Mouse (Mus musculus) bone marrow, adult 2 months (tissue): Measurements from ENCODE around the gene Hcrtr1. TPM values are rescaled to one million over a fixed set of nuclear protein-coding genes. Genes with fewer than 3 reads are reported as not detected.

ENCODE experiments used
- H3K27ac ChIP-seq: fragments of 200-500 bp; 2 replicates; pipeline ENCODE4 v1.5.1; 2012; ENCODE audit warnings: low read depth, mild to moderate bottlenecking, control low read depth, inconsistent platforms, low read length; ENCODE audit not compliant: control insufficient read depth, poor library complexity, insufficient read depth
- H3K4me1 ChIP-seq: fragments of 200-500 bp; 2 replicates; pipeline ENCODE4 v1.6.1; 2011; ENCODE audit warnings: low read length; ENCODE audit not compliant: control insufficient read depth, insufficient read depth
- H3K4me3 ChIP-seq: fragments of 200-500 bp; replicated peaks from 2 replicates; pipeline ENCODE3; 2011; ENCODE audit warnings: mild to moderate bottlenecking, low read depth, low read length, control low read depth; ENCODE audit not compliant: control insufficient read depth
- CTCF ChIP-seq: fragments of 200-500 bp; IDR thresholded peaks from 2 replicates; pipeline ENCODE4 v1.5.1; 2011; ENCODE audit warnings: low read length, control low read depth; ENCODE audit not compliant: control insufficient read depth, insufficient read depth
- POLR2A ChIP-seq: fragments of 200-500 bp; IDR thresholded peaks from 2 replicates; pipeline ENCODE4 v1.6.1; 2011; ENCODE audit warnings: low read depth, mild to moderate bottlenecking, control low read depth, low read length, borderline replicate concordance; ENCODE audit not compliant: control insufficient read depth
- WGBS: fragments of 180-500 bp; shearing (Covaris S2); methylation state at CpG from one replicate; pipeline ENCODE4 v1.1.7; 2018; 5-methylcytosine and 5-hydroxymethylcytosine counted together
- polyA plus RNA-seq: library from polyadenylated mRNA; stranded (reverse); fragments of >200 nt; gene quantifications from 2 replicates; pipeline ENCODE4 v1.2.4, GENCODE M21; 2011; ENCODE audit warnings: low replicate concordance; ENCODE audit not compliant: missing spikeins, insufficient read depth, insufficient read length

Gene Hcrtr1
- polyA plus RNA-seq, 1 experiment: not detected

DNA sequence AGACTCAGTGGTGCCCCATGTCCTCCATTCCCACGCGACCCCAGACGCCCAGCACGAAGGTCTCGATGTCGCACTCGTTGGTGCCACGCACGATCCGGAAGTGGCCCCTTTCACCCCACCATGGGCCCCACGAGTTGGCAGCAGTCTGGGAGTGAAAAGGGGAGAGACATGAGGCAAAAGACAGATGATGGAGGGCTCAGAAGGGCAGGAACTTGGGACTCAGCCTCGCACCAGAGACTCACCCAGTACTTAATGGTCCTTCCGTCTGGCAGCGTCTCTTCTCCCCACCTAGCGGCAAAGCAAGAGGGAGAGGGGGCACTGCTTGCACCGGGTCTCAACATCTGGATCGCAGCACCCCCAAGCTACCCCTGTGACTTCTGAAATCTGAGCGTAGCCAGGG lies 26.9 kb upstream of the Hcrtr1 start:
- 70% methylated on average over 18 of the region's 18 CpGs for WGBS
- no peak for TF ChIP-seq POLR2A
- no peak for TF ChIP-seq CTCF
- Histone ChIP-seq H3K27ac (no peak overlapping the region), H3K4me3 (no peak overlapping the region), H3K4me1 (peaks cover 2% of the 10 kb centered on the region; the same call in 1 of the 2 replicates)

DNA sequence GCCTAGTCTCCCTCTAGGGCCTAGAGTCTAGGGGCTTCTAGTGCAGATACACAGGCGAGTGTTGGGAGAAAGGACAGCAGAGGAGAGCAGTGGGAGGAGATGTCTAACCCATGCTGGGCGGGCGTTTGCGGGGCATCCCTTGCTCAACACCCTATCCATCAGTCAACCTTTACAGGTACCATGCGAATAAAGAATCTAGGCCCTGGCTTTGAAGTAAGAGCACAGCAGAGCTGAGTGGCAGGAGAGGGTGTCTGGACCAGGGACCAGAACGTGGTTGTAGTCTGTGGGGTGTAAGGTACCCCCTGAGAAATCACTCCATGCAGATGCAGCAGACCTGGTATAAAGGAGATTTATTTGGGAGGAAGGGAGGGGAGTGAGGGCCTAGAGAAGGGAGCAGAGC lies 25.0 kb upstream of the Hcrtr1 start:
- WGBS: 86% methylated on average over 6 of the region's 6 CpGs
- TF ChIP-seq POLR2A (no peak), CTCF (no peak)
- no peak overlapping the region for H3K4me3 ChIP-seq

GRCm38 (mm10) chr4:130163391-130163861 lies 24.3 kb upstream of the Hcrtr1 start:
- Histone ChIP-seq H3K27ac (no peak overlapping the region; the same call in 1 of the 2 replicates), H3K4me3 (no peak overlapping the region), H3K4me1 (no peaks in the 10 kb centered on the region)
- under 1% methylated on average over 20 of the region's 20 CpGs for WGBS
- no peak for TF ChIP-seq POLR2A
- TF ChIP-seq CTCF: no peak

More for the DNA sequence above, 25.0 kb upstream of the Hcrtr1 start:
- Histone ChIP-seq H3K27ac (no peak overlapping the region), H3K4me1 (peaks cover 2% of the 10 kb centered on the region; the same call in 1 of the 2 replicates)

DNA sequence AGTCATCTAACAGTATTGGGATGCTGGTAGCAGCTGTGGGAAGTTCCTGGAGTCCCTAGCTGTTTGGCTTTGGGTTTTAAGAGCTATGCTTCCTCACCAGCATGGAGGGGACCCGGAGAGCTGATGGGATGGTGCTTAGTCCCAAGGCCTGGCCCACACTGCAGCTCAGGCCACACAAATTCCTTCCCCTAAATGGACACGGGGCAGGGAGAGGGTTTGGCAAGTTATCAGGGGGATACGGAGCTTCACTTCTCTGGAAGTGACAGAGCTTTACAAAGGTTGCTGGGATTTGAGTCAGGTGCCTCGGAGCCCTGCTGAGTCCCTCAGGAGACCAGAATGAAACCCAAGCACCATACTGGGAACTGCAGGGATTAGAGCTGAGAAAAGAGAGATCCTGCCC lies 22.2 kb upstream of the Hcrtr1 start:
- WGBS: 80% methylated on average over 4 of the region's 4 CpGs
- no peak for TF ChIP-seq POLR2A
- no peak for TF ChIP-seq CTCF
- Histone ChIP-seq H3K4me3 (no peak overlapping the region), H3K27ac (no peak overlapping the region), H3K4me1 (no peaks in the 10 kb centered on the region; the same call in 1 of the 2 replicates)

GRCm38 (mm10) chr4:130156812-130157371 lies 17.7 kb upstream of the Hcrtr1 start:
- 11% methylated on average over 12 of the region's 12 CpGs for WGBS
- no peak overlapping the region for H3K27ac ChIP-seq
- H3K4me1 ChIP-seq: no peaks in the 10 kb centered on the region; the same call in 1 of the 2 replicates
- no peak overlapping the region for H3K4me3 ChIP-seq
- TF ChIP-seq POLR2A: no peak
- TF ChIP-seq CTCF: no peak

DNA sequence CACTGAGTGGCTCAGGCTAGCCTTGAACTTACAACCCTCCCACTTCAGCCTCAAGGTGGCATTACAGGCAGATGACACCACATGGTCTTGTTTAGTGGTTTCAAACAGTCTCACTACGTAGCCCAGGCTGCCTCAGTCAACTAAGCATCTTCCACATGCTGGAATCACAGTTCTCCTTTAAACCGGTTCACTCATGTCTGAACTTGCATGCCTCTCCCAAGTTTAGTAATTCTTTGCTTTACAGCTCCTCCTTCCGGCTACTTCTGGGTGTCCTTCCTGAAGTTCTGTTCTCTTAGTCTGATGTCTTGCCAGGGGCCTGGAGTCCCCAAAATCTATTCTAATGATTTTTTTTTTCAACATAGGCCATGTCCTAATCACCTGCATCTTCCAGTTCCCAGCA lies 15.1 kb upstream of the Hcrtr1 start:
- 80% methylated on average over 3 of the region's 3 CpGs for WGBS
- no peak overlapping the region for H3K27ac ChIP-seq

DNA sequence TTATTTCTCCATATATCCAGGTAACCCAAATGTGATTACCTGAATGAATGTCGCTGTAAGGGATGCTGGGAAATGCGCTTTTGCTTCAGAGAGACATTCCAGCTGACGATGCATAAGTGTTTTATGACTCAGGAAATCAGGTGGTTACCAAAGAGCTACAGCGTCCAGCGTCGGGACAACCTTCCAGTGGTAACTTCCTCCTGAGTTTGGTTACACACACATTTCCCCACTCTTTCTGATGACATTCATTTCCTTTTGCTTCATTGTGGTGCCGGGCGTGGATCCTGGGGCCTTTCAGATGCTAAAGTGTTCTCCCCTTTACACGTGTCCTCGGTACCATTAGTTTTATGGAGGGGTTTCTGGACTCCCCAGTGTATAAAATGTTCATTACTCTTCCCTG lies 9.2 kb upstream of the Hcrtr1 start:
- Histone ChIP-seq H3K4me3 (no peak overlapping the region), H3K27ac (no peak overlapping the region), H3K4me1 (peaks cover 5% of the 10 kb centered on the region)
- TF ChIP-seq POLR2A (no peak), CTCF (no peak)
- whole genome bisulfite sequencing: 3% methylated on average over 10 of the region's 10 CpGs

More for the DNA sequence above, 15.1 kb upstream of the Hcrtr1 start:
- TF ChIP-seq CTCF (no peak), POLR2A (no peak)
- Histone ChIP-seq H3K4me1 (peaks cover 1% of the 10 kb centered on the region), H3K4me3 (no peak overlapping the region)

- H3K4me3 ChIP-seq: no peak overlapping the region
- H3K27ac ChIP-seq: no peak overlapping the region
- WGBS: 76% methylated on average over 3 of the region's 3 CpGs
- no peak for TF ChIP-seq CTCF
- TF ChIP-seq POLR2A: no peak
- H3K4me1 ChIP-seq: no peaks in the 10 kb centered on the region
These were observed 2.6 kb upstream of the Hcrtr1 start for GRCm38 (mm10) chr4:130141786-130142185.
